Mouse (Mus musculus) hindbrain, embryonic 15.5 days (tissue): Measurements from ENCODE around the gene Cfap52. TPM values are rescaled to one million over a fixed set of nuclear protein-coding genes. Genes with fewer than 3 reads are reported as not detected.

Source experiments
- ATAC-seq: fragments of 200-750 bp; cut with Nextera tagmentation; 2 replicates; pipeline ENCODE4 v1.8.0; 2017; ENCODE audit warnings: low read depth, moderate number of reproducible peaks, moderate TSS enrichment; ENCODE audit not compliant: low FRiP score
- H3K27ac ChIP-seq: fragments of 300-500 bp; sonication (generic); replicated peaks from 2 replicates; pipeline ENCODE4 v1.5.1; 2015; ENCODE audit warnings: mild to moderate bottlenecking, inconsistent platforms
- H3K27me3 ChIP-seq: fragments of 300-500 bp; sonication (generic); 2 replicates; pipeline ENCODE4 v1.6.1; 2015; ENCODE audit warnings: control low read depth, inconsistent platforms
- H3K36me3 ChIP-seq: fragments of 300-500 bp; sonication (generic); 2 replicates; pipeline ENCODE4 v1.6.1; 2015; ENCODE audit warnings: control low read depth, inconsistent platforms
- H3K4me1 ChIP-seq: fragments of 300-500 bp; sonication (generic); replicated peaks from 2 replicates; pipeline ENCODE4 v1.6.1; 2015; ENCODE audit warnings: control low read depth, inconsistent platforms
- H3K4me2 ChIP-seq: fragments of 300-500 bp; sonication (generic); 2 replicates; pipeline ENCODE4 v1.6.1; 2015; ENCODE audit warnings: moderate library complexity, mild to moderate bottlenecking, inconsistent platforms
- H3K4me3 ChIP-seq: fragments of 300-500 bp; sonication (generic); 2 replicates; pipeline ENCODE4 v1.5.1; 2015; ENCODE audit warnings: mild to moderate bottlenecking, inconsistent platforms
- H3K9ac ChIP-seq: fragments of 300-500 bp; sonication (generic); 2 replicates; pipeline ENCODE4 v1.6.1; 2015; ENCODE audit warnings: inconsistent platforms
- H3K9me3 ChIP-seq: fragments of 300-500 bp; sonication (generic); 2 replicates; pipeline ENCODE4 v1.6.1; 2016; ENCODE audit warnings: control low read depth, inconsistent platforms
- WGBS: fragments of 180-500 bp; shearing (Covaris S2); methylation state at CpG from one replicate; pipeline ENCODE4 v1.1.7; 2015; 5-methylcytosine and 5-hydroxymethylcytosine counted together
- polyA plus RNA-seq: library from polyadenylated mRNA; unstranded; fragments of >200 nt; fragmentation: Nextera tagmentation; extraction: Ambion mirVana; gene quantifications from 2 replicates; pipeline ENCODE4 v1.2.1, GENCODE M21; 2015

Cfap52 gene
- polyA plus RNA-seq = 4.1 and 7.1 TPM in 2 replicates

DNA sequence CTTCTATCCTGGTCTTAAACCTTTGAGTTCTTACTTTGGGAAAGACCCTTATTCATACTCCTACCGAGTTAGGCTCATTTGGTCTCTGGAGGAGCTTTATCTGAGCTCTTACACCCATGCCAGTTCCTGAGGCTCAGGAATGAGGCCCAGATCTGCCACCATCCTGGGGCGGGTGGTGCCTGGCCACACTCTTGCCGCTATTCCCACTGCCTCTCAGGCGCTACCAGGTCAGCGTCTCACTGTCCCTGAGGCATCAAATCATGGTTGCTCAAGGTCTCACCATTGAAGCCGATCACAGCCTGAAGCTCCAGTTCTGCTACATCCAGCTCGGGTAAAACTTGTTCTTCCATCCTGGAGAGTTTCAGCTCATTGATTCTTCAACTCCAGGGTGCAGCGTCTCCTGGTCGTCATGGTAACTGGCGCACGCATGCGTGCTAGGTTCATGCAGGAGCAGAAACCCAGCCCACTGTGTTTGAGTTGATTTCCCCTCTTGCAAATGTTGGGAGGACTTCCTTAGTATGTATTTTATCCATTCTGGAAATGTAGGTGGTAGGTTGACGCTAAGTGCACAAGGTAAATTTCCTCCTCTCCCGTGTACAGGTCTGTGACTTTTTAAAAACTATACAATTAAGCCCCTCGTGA, at the start of gene Cfap52:
Gene Cfap52 (minus strand): TSS at position 410 of the 642 bp plus-strand sequence.
- 6% methylated on average over 15 of the region's 15 CpGs for WGBS

DNA sequence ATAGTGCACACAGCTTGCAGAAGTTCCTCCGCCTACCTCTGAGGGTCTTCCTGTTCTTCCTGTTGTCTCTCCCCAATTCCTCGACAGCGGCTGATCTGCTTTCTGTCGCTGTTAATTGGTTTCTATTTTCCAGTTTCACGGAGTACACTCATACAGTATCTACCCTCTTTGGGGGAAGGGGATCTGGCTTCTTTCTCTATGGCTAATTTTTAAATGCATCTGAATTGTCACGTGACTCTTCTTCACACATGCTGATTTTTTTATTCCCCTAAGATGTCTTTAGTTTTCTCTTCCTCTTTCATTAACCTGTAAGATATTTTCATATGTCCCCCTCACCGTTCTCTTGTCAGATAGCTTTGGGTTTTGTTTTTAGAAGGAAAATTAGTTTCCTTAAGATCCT, 46.8 kb upstream of the Cfap52 start:
- ATAC-seq = no peak
- Histone ChIP-seq H3K27ac (no peak overlapping the region), H3K4me2 (no peak overlapping the region), H3K9ac (no peak overlapping the region), H3K27me3 (no peaks in the 10 kb centered on the region), H3K9me3 (no peaks in the 10 kb centered on the region), H3K36me3 (no peaks in the 10 kb centered on the region), H3K4me3 (no peak overlapping the region), H3K4me1 (no peaks in the 10 kb centered on the region)
- 87% methylated on average over 7 of the region's 7 CpGs for WGBS

More for the DNA sequence above, at the start of gene Cfap52:
- no peaks in the 10 kb centered on the region for H3K9me3 ChIP-seq
- ATAC-seq = peak; percentile 83
- H3K27me3 ChIP-seq = no peaks in the 10 kb centered on the region
- peaks cover 7% of the 10 kb centered on the region for H3K36me3 ChIP-seq
- H3K9ac ChIP-seq = peak within 1 kb of the TSS; percentile 88
- H3K4me2 ChIP-seq = peak within 1 kb of the TSS; percentile 95
- H3K27ac ChIP-seq = peak within 1 kb of the TSS; percentile 23; the same call in 1 of the 2 replicates
- peak within 1 kb of the TSS; percentile 87 for H3K4me3 ChIP-seq
- peaks cover 19% of the 10 kb centered on the region for H3K4me1 ChIP-seq

DNA sequence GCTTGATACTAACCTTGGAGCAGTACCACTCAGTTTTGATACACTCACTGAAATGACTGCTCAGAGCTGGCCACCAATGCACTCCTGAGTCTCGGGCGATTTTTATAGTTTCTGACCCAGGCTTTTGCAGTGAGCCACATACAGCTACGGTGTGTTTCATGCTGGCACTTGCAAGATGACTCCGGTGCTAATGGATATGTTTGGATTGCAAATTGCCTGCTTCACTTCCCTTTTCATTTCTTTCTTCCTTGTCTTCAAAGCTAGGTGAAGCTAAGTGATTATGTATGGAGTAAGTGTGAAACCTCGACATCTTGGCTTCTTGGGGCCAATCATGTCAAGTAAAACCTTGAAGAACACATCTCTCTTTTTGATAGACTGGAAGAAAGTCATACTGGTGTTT, 43.9 kb upstream of the Cfap52 start:
- no peak for ATAC-seq
- 68% methylated on average over 5 of the region's 5 CpGs for WGBS

DNA sequence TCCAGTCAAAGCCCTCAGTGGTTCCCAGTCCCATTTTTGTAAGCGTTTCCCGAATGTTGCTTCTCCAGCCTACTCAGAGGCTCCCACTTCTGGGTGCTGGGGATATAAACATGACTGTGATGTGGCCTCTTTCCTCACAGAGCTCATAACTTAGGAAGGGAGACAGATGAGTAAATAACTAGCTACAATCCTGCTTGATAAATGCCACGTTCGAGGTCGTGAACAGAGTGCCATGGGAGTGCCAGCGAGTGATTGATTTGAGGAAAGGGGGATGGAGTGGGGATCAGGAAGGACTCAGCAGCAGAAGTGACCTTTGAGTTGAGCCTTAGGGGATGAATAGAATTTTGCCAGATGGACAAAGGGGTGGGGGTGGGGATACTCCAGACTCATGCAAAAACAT, 42.2 kb upstream of the Cfap52 start:
- 33% methylated on average over 6 of the region's 6 CpGs for WGBS
- Histone ChIP-seq H3K27me3 (no peaks in the 10 kb centered on the region), H3K9ac (no peak overlapping the region), H3K27ac (no peak overlapping the region), H3K36me3 (no peaks in the 10 kb centered on the region), H3K4me3 (no peak overlapping the region), H3K4me2 (no peak overlapping the region), H3K4me1 (peaks cover 9% of the 10 kb centered on the region), H3K9me3 (no peaks in the 10 kb centered on the region)
- no peak for ATAC-seq

More for the DNA sequence above, 43.9 kb upstream of the Cfap52 start:
- H3K27ac ChIP-seq = no peak overlapping the region
- no peaks in the 10 kb centered on the region for H3K9me3 ChIP-seq
- H3K27me3 ChIP-seq = no peaks in the 10 kb centered on the region
- H3K36me3 ChIP-seq = no peaks in the 10 kb centered on the region
- H3K4me2 ChIP-seq = no peak overlapping the region
- no peak overlapping the region for H3K4me3 ChIP-seq
- peaks cover 9% of the 10 kb centered on the region for H3K4me1 ChIP-seq
- H3K9ac ChIP-seq = no peak overlapping the region

DNA sequence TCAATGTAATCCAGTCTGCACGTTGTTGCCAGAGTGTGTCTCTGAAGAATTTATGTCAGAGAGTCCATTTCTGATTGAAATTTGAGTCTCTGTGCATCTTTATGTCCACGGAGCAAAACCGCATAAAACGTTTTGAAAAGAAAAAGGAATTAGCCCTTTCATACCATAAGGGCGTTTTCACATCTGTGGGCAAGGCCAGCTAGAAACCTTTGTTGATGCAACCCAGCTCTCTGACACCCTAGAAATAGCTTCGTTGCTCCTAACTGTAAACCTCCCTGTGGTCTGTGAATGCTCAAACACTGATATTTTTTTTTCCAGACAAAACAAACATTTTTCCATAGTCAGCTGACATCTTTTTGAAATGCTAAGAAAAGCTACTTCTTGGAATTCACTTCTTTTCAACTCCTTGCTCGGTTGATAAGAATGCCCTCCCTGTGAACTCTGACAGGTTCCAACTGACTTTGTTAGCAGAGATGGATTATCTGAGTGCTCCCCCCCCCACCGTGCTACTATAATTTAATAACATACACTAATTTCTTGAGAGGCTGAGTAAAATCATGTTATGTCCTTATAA, 40.9 kb upstream of the Cfap52 start:
- Histone ChIP-seq H3K9me3 (no peaks in the 10 kb centered on the region), H3K4me3 (no peak overlapping the region), H3K36me3 (no peaks in the 10 kb centered on the region), H3K4me2 (no peak overlapping the region), H3K4me1 (peaks cover 9% of the 10 kb centered on the region), H3K27ac (no peak overlapping the region), H3K27me3 (no peaks in the 10 kb centered on the region), H3K9ac (no peak overlapping the region)
- 30% methylated on average over 8 of the region's 8 CpGs for WGBS
- ATAC-seq = no peak

DNA sequence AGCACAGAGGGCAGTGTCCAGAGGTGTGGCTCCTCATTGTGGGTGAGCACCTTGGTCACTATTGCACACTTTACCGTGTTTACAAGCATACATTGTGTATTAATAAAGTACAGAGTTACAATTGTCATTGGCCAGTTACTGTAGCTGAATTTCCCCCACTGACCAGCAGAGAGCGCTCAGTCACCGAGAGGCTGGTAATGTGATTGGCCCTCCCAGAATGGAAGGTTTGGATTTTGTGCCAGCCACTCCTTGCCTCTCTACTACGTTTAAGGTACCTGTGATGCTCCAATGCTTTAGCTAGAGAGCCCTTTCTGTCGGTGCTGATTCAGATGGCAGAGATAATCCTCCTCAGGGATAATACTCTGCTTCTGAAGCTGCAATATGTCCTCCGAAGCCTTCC, 38.7 kb upstream of the Cfap52 start:
- ATAC-seq = 0 out of 2 replicates have a peak, but pooled peaks have one; percentile 23
- H3K27ac ChIP-seq = no peak overlapping the region
- H3K27me3 ChIP-seq = no peaks in the 10 kb centered on the region
- H3K4me3 ChIP-seq = no peak overlapping the region
- 20% methylated on average over 6 of the region's 6 CpGs for WGBS
- no peak overlapping the region for H3K9ac ChIP-seq
- H3K9me3 ChIP-seq = no peaks in the 10 kb centered on the region
- no peak overlapping the region for H3K4me2 ChIP-seq
- no peaks in the 10 kb centered on the region for H3K36me3 ChIP-seq
- peaks cover 9% of the 10 kb centered on the region for H3K4me1 ChIP-seq

DNA sequence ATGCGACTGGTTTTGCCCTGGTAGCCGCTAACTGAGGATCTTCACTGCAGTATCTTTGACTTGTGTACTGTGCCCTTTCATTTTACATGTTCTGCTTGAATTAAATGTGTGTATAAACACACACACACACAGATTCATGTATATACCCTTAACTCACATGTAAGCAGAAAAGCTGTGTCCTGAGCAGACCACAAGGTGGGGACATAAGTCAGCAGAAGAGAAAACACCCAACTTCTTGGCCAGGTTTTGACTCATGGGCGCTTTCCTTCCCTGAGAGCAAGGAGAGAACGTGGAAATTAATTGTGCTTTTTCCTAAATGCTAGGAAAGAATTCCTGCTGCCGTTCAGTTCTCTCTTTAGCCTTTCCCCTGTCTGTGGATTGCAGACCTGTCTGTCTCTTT, 34.2 kb upstream of the Cfap52 start:
- 69% methylated on average over 5 of the region's 5 CpGs for WGBS
- Histone ChIP-seq H3K9ac (no peak overlapping the region), H3K9me3 (no peaks in the 10 kb centered on the region), H3K27me3 (no peaks in the 10 kb centered on the region), H3K4me3 (no peak overlapping the region), H3K4me2 (no peak overlapping the region), H3K36me3 (no peaks in the 10 kb centered on the region), H3K4me1 (no peaks in the 10 kb centered on the region), H3K27ac (no peak overlapping the region)
- ATAC-seq = no peak

DNA sequence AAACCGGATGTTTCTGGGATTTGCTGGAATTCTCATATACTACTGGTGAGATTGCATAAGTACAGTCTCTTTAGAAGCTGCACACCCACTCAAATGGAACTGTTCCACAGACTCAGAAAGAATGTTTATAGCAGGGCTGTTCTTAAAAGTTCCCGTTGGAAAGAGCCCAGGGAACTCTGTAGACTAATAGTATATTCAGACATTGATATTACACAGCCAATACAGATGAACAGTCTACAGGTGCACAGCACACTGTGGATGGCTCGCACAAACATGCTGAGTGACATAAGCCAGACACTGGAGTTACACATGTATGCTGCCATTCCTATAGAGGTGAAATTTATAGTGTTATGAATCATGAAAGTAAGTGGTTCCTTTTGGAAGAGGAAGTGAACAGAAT, 33.5 kb upstream of the Cfap52 start:
- no peak overlapping the region for H3K27ac ChIP-seq
- H3K4me3 ChIP-seq = no peak overlapping the region
- no peak for ATAC-seq
- H3K9ac ChIP-seq = no peak overlapping the region
- WGBS = 89% methylated on average over 3 of the region's 3 CpGs
- no peak overlapping the region for H3K4me2 ChIP-seq
- no peaks in the 10 kb centered on the region for H3K9me3 ChIP-seq
- H3K27me3 ChIP-seq = no peaks in the 10 kb centered on the region
- no peaks in the 10 kb centered on the region for H3K4me1 ChIP-seq
- no peaks in the 10 kb centered on the region for H3K36me3 ChIP-seq

DNA sequence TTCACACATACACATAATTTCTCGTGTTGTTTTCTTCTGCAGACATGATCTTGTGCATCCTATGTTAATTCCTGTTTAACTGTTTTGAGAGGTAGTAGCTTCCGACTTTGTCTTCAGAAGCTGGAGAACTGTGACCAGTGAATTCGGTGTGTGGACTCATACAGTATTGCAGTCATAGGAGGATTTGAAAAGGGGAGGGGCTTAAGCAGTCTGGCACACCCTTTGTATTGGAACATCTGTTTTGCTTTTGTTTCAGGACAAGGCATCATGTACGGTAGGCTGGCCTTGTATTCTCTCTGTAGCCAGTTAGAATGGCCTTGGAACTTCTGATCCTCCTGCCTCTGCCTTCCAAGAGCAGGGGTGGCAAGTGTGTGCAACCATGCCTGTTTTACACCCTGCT, 30.5 kb upstream of the Cfap52 start:
- Histone ChIP-seq H3K27ac (no peak overlapping the region), H3K9ac (no peak overlapping the region), H3K4me2 (no peak overlapping the region), H3K4me1 (no peaks in the 10 kb centered on the region), H3K27me3 (no peaks in the 10 kb centered on the region), H3K9me3 (no peaks in the 10 kb centered on the region), H3K36me3 (no peaks in the 10 kb centered on the region), H3K4me3 (no peak overlapping the region)
- 75% methylated on average over 4 of the region's 4 CpGs for WGBS
- no peak for ATAC-seq

DNA sequence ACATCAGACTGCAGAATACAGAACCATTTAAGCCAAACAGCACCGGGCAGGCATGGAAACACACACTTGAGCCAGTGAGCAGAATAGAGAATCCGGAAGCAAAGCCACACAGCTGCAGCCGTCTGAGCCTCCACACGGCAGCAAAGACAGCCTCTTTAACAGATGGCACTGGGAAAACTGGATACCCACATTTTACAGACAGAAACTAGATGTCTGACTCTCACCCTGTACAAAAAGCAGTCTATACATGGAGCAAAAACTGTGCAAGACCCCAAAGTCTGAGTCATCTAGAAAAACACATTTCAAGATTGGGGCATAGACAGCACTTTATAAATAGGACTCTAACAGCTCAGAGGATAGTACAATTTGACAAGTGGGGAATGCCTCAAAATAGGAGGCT, 25.8 kb upstream of the Cfap52 start:
- no peak overlapping the region for H3K9ac ChIP-seq
- no peak overlapping the region for H3K4me3 ChIP-seq
- no peaks in the 10 kb centered on the region for H3K9me3 ChIP-seq
- H3K27me3 ChIP-seq = no peaks in the 10 kb centered on the region
- ATAC-seq = no peak
- H3K4me1 ChIP-seq = no peaks in the 10 kb centered on the region
- H3K27ac ChIP-seq = no peak overlapping the region
- H3K4me2 ChIP-seq = no peak overlapping the region
- H3K36me3 ChIP-seq = no peaks in the 10 kb centered on the region
- WGBS = 87% methylated on average over 4 of the region's 4 CpGs

DNA sequence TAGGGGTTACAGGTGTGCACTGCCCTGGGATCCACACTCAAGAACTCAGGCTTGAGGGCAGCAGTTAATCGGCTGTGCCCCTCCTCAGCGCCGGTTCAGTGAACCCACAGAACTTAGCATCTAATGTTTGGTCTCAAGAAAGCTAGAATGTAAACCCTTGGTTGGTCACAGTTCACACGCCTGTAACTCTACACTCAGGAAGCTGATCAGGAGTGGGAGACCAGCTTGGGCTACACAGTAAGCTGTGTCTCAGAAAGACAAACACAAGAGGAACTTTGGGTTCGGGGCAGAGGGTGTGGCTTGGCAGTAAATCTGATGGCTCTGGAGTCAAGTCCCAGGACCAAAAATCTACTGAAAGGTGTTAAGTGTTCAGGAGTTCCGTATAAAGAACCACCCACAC, 18.1 kb upstream of the Cfap52 start:
- no peak for ATAC-seq
- Histone ChIP-seq H3K9ac (no peak overlapping the region), H3K27me3 (no peaks in the 10 kb centered on the region), H3K36me3 (no peaks in the 10 kb centered on the region), H3K4me3 (no peak overlapping the region), H3K4me1 (no peaks in the 10 kb centered on the region), H3K4me2 (no peak overlapping the region), H3K27ac (no peak overlapping the region), H3K9me3 (no peaks in the 10 kb centered on the region)
- 96% methylated on average over 6 of the region's 6 CpGs for WGBS

DNA sequence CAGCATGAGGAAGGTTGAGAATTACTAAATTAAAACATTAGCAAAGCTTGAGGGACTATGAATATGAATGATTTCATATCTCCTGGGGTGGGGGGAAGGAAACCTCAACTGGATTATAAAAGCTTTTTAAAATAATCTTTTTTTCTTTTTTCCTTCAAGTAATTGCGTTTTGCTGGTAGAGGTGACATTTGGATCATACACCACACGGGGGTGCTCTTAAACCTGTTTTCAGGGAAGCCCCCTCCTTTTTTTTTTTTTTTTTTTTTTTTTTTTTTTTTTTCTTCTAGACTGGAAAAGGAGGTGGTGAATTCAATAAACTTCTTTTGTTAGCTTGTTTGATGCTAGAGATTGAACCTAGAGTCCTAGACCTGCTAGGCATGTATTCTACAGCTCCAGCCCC, 9.8 kb upstream of the Cfap52 start:
- 7% methylated on average over 2 of the region's 2 CpGs for WGBS
- Histone ChIP-seq H3K36me3 (peaks cover 11% of the 10 kb centered on the region), H3K9ac (no peak overlapping the region), H3K27ac (no peak overlapping the region), H3K4me1 (no peaks in the 10 kb centered on the region), H3K27me3 (no peaks in the 10 kb centered on the region), H3K9me3 (no peaks in the 10 kb centered on the region), H3K4me3 (no peak overlapping the region), H3K4me2 (no peak overlapping the region)
- ATAC-seq = no peak

DNA sequence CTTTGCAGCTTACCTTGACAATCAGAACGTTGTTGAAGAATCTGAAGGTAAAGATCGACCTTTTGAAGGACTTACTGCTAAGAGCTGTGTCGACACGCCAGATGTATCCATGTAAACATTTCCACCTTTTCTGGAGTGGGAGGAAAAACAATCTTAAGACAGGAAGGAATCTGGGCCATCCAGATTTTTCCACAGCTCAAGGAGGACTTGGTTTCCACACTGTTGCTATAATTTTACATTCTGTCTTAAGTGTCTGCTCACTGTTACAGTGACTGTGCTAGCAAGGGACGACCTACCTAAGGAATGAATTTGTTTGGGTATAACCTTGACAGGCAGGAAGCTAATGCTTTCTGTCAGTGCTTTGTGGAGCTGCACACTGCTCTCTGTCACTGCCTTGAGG, 7.8 kb upstream of the Cfap52 start:
- Histone ChIP-seq H3K4me2 (no peak overlapping the region), H3K4me3 (no peak overlapping the region), H3K4me1 (no peaks in the 10 kb centered on the region), H3K27me3 (no peaks in the 10 kb centered on the region), H3K27ac (no peak overlapping the region), H3K9ac (no peak overlapping the region), H3K9me3 (no peaks in the 10 kb centered on the region), H3K36me3 (peaks cover 17% of the 10 kb centered on the region)
- WGBS = 89% methylated on average over 5 of the region's 5 CpGs
- no peak for ATAC-seq
